Mouse (Mus musculus) bone marrow, adult 2 months (tissue): Measurements from ENCODE around the gene Dtx3. TPM values are rescaled to one million over a fixed set of nuclear protein-coding genes. Genes with fewer than 3 reads are reported as not detected.
"Not testable (repeated sequence)": the region's sequence is repeated elsewhere in the genome, so short reads cannot be mapped to it uniquely, and the experiment has no call there.

Experiments used
- H3K27ac ChIP-seq: fragments of 200-500 bp; 2 replicates; pipeline ENCODE4 v1.5.1; 2012; ENCODE audit warnings: low read depth, mild to moderate bottlenecking, control low read depth, inconsistent platforms, low read length; ENCODE audit not compliant: control insufficient read depth, poor library complexity, insufficient read depth
- H3K4me1 ChIP-seq: fragments of 200-500 bp; 2 replicates; pipeline ENCODE4 v1.6.1; 2011; ENCODE audit warnings: low read length; ENCODE audit not compliant: control insufficient read depth, insufficient read depth
- H3K4me3 ChIP-seq: fragments of 200-500 bp; replicated peaks from 2 replicates; pipeline ENCODE3; 2011; ENCODE audit warnings: mild to moderate bottlenecking, low read depth, low read length, control low read depth; ENCODE audit not compliant: control insufficient read depth
- CTCF ChIP-seq: fragments of 200-500 bp; IDR thresholded peaks from 2 replicates; pipeline ENCODE4 v1.5.1; 2011; ENCODE audit warnings: low read length, control low read depth; ENCODE audit not compliant: control insufficient read depth, insufficient read depth
- POLR2A ChIP-seq: fragments of 200-500 bp; IDR thresholded peaks from 2 replicates; pipeline ENCODE4 v1.6.1; 2011; ENCODE audit warnings: low read depth, mild to moderate bottlenecking, control low read depth, low read length, borderline replicate concordance; ENCODE audit not compliant: control insufficient read depth
- WGBS: fragments of 180-500 bp; shearing (Covaris S2); methylation state at CpG from one replicate; pipeline ENCODE4 v1.1.7; 2018; 5-methylcytosine and 5-hydroxymethylcytosine counted together
- polyA plus RNA-seq: library from polyadenylated mRNA; stranded (reverse); fragments of >200 nt; gene quantifications from 2 replicates; pipeline ENCODE4 v1.2.4, GENCODE M21; 2011; ENCODE audit warnings: low replicate concordance; ENCODE audit not compliant: missing spikeins, insufficient read depth, insufficient read length

Gene Dtx3
- polyA plus RNA-seq, 1 experiment: 78.7 TPM

- peak within 1 kb of the TSS; percentile 93 for H3K4me3 ChIP-seq
- H3K27ac ChIP-seq: peak within 1 kb of the TSS; percentile 99
- peaks cover 7% of the 10 kb centered on the region; the same call in 1 of the 2 replicates for H3K4me1 ChIP-seq
- TF ChIP-seq POLR2A (peak; percentile 80; the same call in 1 of the 2 replicates), CTCF (peak; percentile 75)
- 2% methylated on average over 52 of the region's 52 CpGs for WGBS
Measured at GRCm38 (mm10) chr10:127164631-127165353, 30.7 kb downstream of the Dtx3 start, which contains the start of gene B4galnt1. B4galnt1 (plus strand) TSS chr10:127165225.

- Histone ChIP-seq H3K27ac (no peak overlapping the region; the same call in 1 of the 2 replicates), H3K4me1 (peaks cover 7% of the 10 kb centered on the region; the same call in 1 of the 2 replicates), H3K4me3 (no peak overlapping the region)
- no peak for TF ChIP-seq POLR2A
- TF ChIP-seq CTCF: no peak
- WGBS: 66% methylated on average over 4 of the region's 4 CpGs
Measured at GRCm38 (mm10) chr10:127164190-127164589, 31.3 kb downstream of the Dtx3 start.

- peak overlapping the region; percentile 35; the same call in 1 of the 2 replicates for H3K27ac ChIP-seq
- 10% methylated on average over 7 of the region's 7 CpGs for WGBS
- not testable (repeated sequence) for H3K4me1 ChIP-seq, H3K4me3 ChIP-seq
Measured at GRCm38 (mm10) chr10:127162771-127163261, 32.7 kb downstream of the Dtx3 start.

DNA sequence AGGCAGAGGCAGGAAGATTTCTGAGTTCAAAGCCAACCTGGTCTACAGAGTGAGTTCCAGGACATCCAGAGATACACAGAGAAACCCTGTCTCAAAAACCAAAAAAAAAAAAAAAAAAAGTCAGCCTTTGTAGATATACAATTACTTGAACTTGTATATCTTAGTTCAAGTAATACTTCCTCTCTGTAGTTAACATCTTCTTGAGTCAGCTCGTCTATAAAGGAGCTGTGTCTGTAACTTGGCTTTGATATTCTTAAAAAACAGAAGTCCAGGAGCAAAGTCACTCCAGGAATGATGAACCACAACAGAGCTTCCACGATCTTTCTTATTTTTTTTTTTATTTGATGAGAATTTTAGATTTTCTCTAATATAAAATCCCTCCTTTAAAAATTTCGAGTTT is 34.8 kb downstream of the Dtx3 start:
- TF ChIP-seq CTCF (no peak), POLR2A (no peak)
- 37% methylated on average over 3 of the region's 3 CpGs for WGBS
- no peak overlapping the region for H3K4me3 ChIP-seq
- peaks cover 2% of the 10 kb centered on the region; the same call in 1 of the 2 replicates for H3K4me1 ChIP-seq
- H3K27ac ChIP-seq: no peak overlapping the region

GRCm38 (mm10) chr10:127160081-127160480 is 35.4 kb downstream of the Dtx3 start:
- Histone ChIP-seq H3K27ac (no peak overlapping the region), H3K4me3 (no peak overlapping the region), H3K4me1 (peaks cover 2% of the 10 kb centered on the region; the same call in 1 of the 2 replicates)
- 83% methylated on average over 9 of the region's 9 CpGs for WGBS
- TF ChIP-seq CTCF (no peak), POLR2A (no peak)

DNA sequence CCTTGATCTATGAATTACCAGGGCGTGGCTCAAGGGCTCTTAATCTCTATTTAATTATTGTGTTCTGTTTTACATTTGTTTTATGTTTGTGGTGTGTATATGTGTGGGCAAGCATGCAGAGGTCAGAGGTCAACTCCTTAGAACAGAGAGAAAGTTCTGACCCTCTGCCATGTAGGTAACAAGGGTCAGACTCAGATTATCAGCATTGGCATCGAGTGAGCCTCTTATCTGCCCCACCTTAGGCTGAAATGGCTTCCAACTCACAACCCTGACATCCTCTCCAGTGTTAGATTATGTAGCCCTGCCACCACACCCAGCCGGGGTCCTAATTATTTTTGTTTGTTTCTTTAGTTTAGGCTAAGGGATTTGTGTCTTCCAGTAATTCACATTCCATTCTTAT is 37.1 kb downstream of the Dtx3 start:
- TF ChIP-seq CTCF (no peak), POLR2A (no peak)
- no peaks in the 10 kb centered on the region; the same call in 1 of the 2 replicates for H3K4me1 ChIP-seq
- 62% methylated on average over 3 of the region's 3 CpGs for WGBS
- H3K27ac ChIP-seq: no peak overlapping the region
- no peak overlapping the region for H3K4me3 ChIP-seq

GRCm38 (mm10) chr10:127156511-127156910 is 39.0 kb downstream of the Dtx3 start:
- no peak overlapping the region for H3K4me3 ChIP-seq
- H3K27ac ChIP-seq: no peak overlapping the region
- WGBS: 83% methylated on average over 1 of the region's 1 CpGs
- no peaks in the 10 kb centered on the region for H3K4me1 ChIP-seq
- TF ChIP-seq POLR2A (no peak), CTCF (no peak)

DNA sequence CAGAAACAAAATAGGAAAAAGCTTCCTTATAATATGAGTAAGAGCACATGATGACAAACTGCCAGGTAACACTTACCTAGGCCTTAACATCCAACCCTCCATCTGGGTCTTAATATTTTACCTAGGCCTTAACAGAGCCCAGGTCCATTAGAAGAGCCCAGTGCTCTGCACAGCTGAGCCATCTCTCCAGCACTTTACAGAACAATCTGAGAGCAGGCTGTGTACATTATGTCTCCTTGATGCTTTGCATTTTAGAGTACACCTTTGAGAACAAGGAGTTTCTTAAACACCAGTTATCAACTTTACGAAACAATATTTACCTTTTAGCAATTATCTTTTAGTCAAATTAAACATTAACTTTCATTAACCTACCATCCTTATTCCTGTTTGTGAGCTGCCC is 39.4 kb downstream of the Dtx3 start:
- Histone ChIP-seq H3K4me3 (no peak overlapping the region), H3K27ac (no peak overlapping the region), H3K4me1 (no peaks in the 10 kb centered on the region)
- 90% methylated on average over 1 of the region's 1 CpGs for WGBS
- TF ChIP-seq POLR2A: no peak
- TF ChIP-seq CTCF: no peak
